Mouse (Mus musculus) CD4-positive, CD25-positive, alpha-beta regulatory T cell, adult 4 months (primary cell): ENCODE data around the gene Ceacam13. TPM values are rescaled to one million over a fixed set of nuclear protein-coding genes. Genes with fewer than 3 reads are reported as not detected.
"Not testable (repeated sequence)": the region's sequence is repeated elsewhere in the genome, so short reads cannot be mapped to it uniquely, and the experiment has no call there.

Experiments
- ATAC-seq: one replicate; pipeline ENCODE4 v1.8.0; 2017
- polyA plus RNA-seq, 2 experiments: library from polyadenylated mRNA; unstranded; fragments of 100-300 nt; shearing (Covaris generic); gene quantifications; one replicate each; pipeline ENCODE4 v1.2.1; 2017

Gene Ceacam13
- not detected for polyA plus RNA-seq

DNA sequence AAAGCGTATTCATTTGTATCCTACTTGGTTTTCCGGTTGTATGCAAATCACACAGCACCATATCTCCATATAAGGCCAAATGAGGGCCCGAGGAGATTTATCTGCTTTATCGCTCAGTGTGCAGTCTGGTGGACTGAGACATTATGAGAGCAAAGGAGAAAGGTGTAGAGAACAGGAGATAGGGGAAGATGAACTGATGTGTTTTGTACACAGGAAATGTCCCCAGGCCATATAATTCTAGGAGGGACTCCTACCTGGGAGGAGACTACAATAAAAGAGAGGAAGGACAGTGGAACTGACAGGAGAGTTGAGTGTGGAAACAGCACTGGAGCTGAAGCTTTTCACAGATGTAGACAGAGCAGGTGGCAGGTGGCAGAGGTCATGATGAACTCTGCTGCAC, at the start of gene Ceacam13:
TSS of gene Ceacam13 (plus strand) at position 301 of the 400 bp plus-strand sequence.
- no peak for ATAC-seq

DNA sequence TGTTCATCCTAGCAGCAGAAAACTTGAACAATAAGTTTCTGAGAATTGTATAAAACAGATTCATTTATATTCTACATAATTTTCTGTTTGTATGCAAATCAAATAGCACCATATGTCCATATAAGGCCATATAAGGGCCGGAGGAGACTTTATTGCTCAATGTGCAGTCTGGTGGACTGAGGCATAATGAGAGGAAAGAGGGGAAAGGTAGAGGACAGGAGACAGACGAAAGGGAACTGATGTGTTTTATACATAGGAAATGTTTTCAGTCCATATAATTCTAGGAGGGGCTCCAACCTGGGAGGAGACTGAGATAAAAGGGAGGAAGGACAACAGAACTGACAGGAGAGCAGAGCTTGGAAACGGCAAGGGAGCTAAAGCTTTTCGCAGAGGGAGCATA, 37.9 kb upstream of the Ceacam13 start, which contains the start of gene Ceacam11:
TSS of gene Ceacam11 (plus strand) at position 301 of the 400 bp plus-strand sequence.
- ATAC-seq = no peak

DNA sequence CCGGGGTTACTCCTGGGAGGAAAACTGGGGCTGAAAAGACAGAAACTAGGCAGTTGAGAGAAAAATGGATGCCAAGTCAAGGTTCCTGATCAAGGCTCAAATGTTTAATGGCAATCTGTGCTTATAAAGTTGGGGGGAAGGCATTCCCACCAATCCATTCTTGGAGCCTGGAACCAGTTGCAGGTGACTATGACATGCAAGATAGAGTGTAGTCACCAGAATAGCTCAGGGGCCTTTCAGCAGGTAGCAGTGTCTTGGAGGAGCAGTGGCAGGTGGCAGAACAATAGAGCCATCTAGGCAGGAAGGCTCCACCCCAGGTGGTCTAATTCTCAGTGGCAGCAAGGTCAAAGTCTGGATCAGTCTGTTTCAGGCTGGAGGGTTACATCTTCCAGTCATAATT, 8.6 kb upstream of the Ceacam13 start:
- not testable (repeated sequence) for ATAC-seq

DNA sequence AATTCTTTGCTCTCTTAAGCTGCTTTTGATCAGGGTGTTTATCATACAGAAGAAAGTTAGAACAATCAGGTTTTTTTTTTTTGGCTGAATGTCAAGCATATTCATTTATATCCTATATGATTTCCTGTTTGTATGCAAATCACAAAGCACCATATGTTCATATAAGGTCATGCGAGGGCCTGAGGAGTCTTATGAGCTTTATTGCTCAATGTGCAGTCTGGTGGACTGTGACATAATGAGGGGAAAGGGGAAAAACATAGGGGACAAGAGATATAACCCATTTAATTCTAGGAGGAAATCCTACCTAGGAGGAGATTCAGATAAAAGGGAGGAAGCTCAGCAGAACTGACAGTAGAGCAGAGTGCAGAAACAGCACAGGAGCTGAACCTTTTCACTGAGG, 55.9 kb downstream of the Ceacam13 start, which contains the start of gene Ceacam12:
TSS of gene Ceacam12 (plus strand) at position 301 of the 400 bp plus-strand sequence.
- no peak for ATAC-seq

Other genes starting within 250 kb of the Ceacam13 start
- gene Ceacam14, start 197.3 kb upstream of the Ceacam13 start, polyA plus RNA-seq = not detected
- gene Gm5155, start 138.1 kb upstream of the Ceacam13 start, polyA plus RNA-seq = not detected
- not detected for gene Ceacam11, start 37.8 kb upstream of the Ceacam13 start, polyA plus RNA-seq
- not detected for gene Ceacam12, start 56.0 kb downstream of the Ceacam13 start, polyA plus RNA-seq
- not detected for gene Igfl3, start 166.6 kb downstream of the Ceacam13 start, polyA plus RNA-seq
- gene Mill1, start 235.5 kb downstream of the Ceacam13 start, polyA plus RNA-seq = not detected